Mouse (Mus musculus) urinary bladder, postnatal 10 days (tissue): ENCODE results near the gene Prh1.
"Not testable (repeated sequence)": the region's sequence is repeated elsewhere in the genome, so short reads cannot be mapped to it uniquely, and the experiment has no call there.

Source experiments
- DNase-seq: peaks from one replicate; pipeline ENCODE4 v3.0.0; 2022; ENCODE audit warnings: low spot score

The Prh1 gene

GRCm38 (mm10) chr6:132569509-132569908, at the start of gene Prh1:
Gene Prh1, plus strand, starts transcription at chr6:132569809.
- DNase-seq, result not testable (repeated sequence)

GRCm38 (mm10) chr6:132595613-132596012, 26.0 kb downstream of the Prh1 start, which contains the start of gene Prp2:
Gene Prp2, plus strand, starts transcription at chr6:132595913.
- not testable (repeated sequence) for DNase-seq
